Mouse (Mus musculus): ENCODE measurements at regions not wholly inside any gene's neighbourhood (a gene's known extent, or its start where the extent isn't known, plus 50 kb on each side); places are given as distances from the start of the nearest gene placed in this dataset.

DNA sequence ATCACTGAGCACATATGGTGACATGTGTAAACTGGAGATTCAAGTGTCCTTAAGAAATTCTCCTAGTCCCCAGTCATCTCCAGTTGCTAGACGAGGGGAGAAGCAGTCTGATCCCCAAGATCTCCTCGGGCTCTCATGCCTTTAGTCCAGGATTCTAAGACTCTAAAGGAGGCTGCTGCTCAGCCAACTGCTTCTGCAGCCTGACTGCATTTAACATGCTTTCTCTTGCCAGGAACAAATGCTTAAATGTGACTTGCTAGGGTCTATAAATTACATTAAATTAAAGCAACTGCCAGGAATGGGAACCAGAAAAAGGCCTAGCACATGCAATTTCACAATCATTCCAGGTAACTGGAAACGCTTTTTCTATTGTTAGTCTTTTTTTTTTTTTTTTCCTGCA is 599.8 kb upstream of the Gcfc2 start:
- no peak for DNase-seq (ENCODE audit: low spot score)

- no peak for DNase-seq (ENCODE audit: low spot score)
Observed at GRCm38 (mm10) chr6:81363969-81364529, 559.4 kb upstream of the Gcfc2 start.

- DNase-seq (ENCODE audit: low spot score): no peak
Observed at GRCm38 (mm10) chr6:81388484-81388883, 535.0 kb upstream of the Gcfc2 start.

GRCm38 (mm10) chr6:81403122-81403521 is 520.3 kb upstream of the Gcfc2 start:
- DNase-seq (ENCODE audit: low spot score): no peak

GRCm38 (mm10) chr6:81413611-81414010 is 509.9 kb upstream of the Gcfc2 start:
- no peak for DNase-seq (ENCODE audit: low spot score)

DNA sequence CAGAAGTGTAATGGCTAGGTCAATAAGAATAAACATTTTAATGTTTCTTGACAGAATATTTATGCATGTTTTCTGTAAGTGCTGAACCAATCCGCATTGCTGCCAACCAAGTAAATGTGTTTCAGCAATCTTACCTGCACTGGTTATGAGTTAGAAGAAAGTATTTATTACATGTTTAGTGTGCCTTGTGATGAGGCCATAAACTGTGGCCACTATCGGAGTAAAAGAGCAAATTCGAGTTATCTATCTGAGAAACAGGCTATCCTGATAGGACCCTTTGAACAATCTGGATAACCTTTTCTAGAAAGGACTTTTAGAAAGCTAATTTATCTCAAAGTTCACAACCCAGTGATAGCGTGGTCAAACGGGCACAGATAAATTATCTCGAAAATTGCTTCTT is 488.7 kb upstream of the Gcfc2 start:
- DNase-seq (ENCODE audit: low spot score): no peak

DNA sequence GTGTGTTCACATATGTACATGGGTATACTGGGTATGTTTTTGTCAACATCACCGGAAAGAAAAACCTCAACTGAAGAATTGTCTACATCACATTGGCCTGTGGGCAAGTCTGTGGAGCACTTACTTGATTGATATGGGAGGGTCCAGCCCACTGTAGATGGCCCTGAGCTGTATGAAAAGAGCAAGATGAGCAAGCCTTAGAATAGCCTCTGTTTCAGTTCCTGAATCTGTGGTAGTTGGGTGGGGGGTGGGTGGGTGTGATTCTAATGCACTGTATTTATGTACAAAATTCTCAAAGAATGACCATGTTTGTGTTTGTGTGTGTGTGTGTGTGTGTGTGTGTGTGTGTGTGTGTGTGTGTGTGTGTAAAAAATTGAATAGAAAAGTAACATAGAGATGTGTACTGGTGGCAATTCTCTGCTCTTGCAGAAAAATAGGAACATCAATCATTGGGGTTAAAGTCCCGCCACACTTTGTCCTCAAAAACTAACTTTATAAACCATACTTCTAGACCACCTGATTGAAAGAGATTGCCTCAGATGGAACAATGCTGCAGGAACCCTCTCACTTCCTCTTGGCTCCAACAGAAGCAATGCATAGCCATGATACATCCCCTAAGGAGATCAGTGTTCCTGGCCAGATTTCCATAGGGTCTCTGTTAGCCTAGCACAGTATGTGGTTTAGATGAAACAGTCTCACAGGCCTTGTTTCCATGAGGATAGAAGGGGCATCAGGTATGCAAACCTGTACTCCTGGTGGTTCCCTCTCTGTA is 484.3 kb upstream of the Gcfc2 start:
- no peak for DNase-seq (ENCODE audit: low spot score)

- no peak for DNase-seq (ENCODE audit: low spot score)
Observed at GRCm38 (mm10) chr6:81441396-81441795, 482.1 kb upstream of the Gcfc2 start.

DNA sequence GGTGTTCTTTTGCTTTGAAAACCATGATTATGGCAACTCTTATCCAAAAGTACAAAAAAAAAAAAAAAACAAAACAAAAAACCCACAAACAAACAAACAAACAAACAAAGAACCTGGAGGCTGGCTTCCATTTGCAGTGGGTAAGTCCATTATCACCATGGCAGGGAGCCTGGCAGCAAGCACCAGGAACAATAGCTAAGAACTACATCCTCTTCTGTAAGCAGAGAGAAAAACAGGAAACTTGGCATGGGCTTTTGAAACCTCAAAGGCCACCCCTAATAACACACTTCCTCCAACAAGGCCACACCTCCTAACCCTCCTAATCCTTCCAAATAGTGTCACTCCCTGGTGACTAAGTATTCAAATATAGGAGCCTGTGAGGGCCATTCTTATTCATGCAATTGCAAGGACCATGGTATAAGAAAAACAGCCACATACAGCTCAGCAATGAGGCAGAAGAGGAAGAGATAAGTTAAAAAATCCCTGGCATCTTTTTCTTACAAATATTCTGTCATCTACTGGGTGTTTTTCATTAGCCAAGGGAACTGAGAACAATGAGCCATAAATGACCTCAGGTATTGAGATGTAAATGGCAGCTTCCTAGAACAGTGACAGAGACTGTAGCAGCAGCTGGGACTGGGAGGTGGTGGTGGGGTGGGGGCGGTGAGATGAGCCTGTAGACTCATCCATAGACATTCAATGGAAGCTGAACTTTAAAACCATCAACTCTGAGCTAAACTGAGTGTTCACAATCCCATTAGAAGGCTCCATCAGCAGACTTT is 477.3 kb upstream of the Gcfc2 start:
- no peak for DNase-seq (ENCODE audit: low spot score)

DNA sequence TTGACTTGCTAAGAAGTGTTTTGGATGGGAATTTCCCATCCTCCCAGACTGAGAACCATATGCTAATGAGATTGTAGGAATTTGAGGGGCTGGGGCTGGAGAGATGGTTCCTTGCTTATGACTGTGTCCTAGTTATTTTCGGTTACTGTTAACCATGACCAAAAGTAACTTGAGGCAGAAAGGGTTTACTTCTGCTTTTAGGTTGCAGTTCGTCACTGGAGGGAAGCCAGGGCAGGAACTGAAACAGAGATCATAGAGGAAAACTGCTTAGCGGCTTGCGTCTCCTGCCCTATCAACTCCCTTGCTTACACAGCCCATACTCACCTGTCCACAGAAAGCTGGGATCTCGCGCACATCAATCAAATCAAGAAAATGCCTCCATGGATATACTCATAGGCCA is 475.8 kb upstream of the Gcfc2 start:
- DNase-seq (ENCODE audit: low spot score): no peak

DNA sequence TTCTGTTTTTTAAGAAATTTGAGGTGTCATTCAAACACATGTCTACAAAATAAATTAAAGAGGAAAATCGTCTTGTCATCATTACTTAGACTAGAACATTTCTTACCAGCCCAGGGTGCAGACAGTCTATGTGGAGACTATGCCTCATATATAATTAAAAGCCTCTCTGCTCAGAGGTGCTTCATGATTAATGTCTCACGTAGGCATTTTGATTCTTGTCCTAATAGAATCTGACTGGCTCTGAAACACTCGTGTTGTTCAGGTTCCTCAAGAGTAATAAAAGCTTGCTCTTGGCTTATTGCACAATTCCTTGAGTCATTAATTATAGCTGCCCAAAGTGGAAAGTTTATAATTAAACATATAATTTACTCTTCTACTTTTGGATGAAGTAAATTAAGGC is 475.1 kb upstream of the Gcfc2 start:
- DNase-seq (ENCODE audit: low spot score): no peak

DNA sequence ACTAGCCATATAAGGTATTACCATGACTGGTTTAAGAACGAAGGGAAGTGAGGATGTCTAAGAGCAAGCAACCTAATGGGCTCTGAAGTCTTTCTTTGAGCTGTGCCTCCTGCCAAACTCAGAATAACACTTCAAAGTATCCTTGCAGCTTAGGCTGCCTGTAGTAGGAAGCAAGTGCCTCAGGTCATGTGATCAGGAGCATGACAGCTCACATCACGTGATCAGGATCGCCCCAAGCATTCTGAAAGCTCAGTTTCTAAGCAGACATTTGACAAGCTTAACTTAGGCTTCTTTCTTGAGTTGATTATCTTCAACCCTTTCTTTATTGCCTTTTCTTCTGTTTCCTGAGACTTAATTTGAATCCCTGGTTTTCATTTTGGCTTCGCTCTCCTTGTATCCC is 462.4 kb upstream of the Gcfc2 start:
- DNase-seq (ENCODE audit: low spot score): no peak

DNA sequence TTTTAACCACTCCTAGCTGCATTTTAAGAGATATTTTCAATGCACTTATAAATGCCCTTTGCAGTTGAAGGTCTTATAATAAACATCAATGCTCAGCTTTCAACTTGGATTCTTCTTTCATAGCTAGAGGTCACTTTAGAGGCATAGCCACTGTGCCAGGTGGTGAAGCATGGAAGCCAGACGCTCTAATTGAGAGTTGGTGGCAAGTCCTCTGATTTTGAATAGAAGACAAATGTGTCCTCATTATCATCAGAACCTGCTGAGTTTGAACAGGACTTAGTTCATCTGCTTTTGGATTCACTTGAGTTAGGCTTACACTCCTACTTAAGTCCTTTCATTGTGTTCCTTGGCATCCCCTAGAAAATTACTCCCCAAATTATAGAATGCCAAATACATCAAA is 459.0 kb upstream of the Gcfc2 start:
- DNase-seq (ENCODE audit: low spot score): no peak

DNA sequence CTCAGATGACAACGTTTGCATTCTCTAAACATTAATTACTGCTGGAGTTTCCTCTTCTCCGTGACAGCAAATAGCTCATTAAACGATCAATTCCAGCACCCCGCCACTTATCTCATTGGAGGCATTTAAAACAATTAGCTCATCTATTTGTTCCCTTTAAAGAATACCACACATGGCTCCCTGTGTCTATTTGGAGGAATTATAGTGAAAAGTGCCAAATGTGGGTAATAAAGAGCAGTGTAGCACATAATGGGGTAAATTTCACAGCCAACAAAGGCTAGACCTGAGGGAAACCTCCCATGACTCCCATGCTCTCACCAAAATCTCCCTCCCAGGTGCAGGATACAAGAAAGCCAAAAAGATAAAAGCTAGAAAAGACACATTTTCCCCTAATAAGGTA is 456.9 kb upstream of the Gcfc2 start:
- DNase-seq (ENCODE audit: low spot score): no peak

DNA sequence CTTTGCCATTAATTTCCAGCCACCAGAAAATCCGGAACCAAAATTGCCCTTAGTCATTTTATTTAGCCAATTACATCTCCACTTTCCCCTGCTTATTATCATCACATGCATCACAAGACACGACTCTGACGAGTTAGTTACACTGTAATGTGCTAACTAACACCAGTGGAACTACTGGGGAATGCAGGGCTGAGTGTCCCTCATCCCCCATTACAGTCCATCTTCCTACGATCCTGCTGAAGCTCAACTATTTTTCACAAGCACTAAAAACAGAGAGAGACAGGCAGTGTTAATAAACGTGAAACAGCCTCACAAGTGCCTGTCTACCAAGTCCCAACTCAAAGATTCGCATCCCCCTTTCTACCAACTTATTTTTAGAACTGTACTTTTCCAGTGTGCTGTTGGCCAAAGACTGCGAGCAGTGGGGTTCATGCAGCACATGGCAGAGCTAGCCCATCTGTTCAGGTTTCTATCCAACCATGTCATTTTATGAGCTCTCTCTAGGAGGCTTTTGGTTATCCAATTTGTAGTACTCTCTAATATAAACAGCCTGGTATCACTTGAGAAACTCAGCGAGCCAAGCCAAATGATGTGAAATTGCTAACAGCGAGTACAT is 452.0 kb upstream of the Gcfc2 start:
- DNase-seq (ENCODE audit: low spot score): no peak

DNA sequence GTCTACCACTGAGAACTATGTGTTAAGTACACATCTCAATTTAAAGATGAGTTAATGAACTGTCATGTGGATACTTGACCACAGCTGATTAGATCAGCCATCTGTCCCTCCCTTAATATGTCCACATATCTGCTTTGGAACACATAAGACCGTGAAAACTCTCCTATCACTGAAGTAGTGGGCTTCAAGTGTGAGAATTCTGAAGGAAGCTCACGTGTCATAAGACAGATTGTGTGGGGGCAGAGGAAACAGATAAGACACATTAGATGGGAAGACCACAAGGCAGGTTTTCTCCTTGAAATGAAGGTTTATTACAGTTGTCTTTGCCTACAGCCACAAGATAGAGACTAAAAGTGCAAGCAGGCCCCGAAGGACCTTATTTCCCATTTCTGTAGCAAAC is 451.0 kb upstream of the Gcfc2 start:
- DNase-seq (ENCODE audit: low spot score): no peak

GRCm38 (mm10) chr6:81474786-81475185 is 448.7 kb upstream of the Gcfc2 start:
- DNase-seq (ENCODE audit: low spot score): no peak

- no peak for DNase-seq (ENCODE audit: low spot score)
Observed at GRCm38 (mm10) chr6:81487006-81487405, 436.5 kb upstream of the Gcfc2 start.

GRCm38 (mm10) chr6:81496239-81496638 is 427.2 kb upstream of the Gcfc2 start:
- no peak for DNase-seq (ENCODE audit: low spot score)

- DNase-seq (ENCODE audit: low spot score): no peak
Observed at GRCm38 (mm10) chr6:81517185-81517584, 406.3 kb upstream of the Gcfc2 start.

- no peak for DNase-seq (ENCODE audit: low spot score)
Observed at GRCm38 (mm10) chr6:81562260-81562659, 361.2 kb upstream of the Gcfc2 start.

DNA sequence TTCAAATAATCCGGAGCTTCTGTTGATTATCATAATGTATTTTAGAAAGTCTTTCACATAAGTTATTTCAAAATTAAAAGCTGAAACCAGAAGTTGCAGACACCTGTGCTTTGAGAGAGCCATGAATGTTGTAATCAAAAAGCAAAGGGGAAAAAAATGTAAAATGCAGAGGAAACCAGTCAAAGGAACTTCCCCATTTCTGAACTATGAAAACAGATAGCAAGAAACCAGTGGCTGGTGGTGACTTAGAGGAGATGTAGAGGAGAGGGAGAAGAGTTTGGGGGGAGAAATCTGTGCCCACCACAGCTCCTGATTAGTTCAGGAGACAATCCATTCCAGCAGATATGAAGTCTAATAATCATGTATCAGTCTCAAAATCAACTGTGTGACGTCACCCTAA is 360.3 kb upstream of the Gcfc2 start:
- DNase-seq (ENCODE audit: low spot score): no peak

- no peak for DNase-seq (ENCODE audit: low spot score)
Observed at GRCm38 (mm10) chr6:81564295-81564694, 359.2 kb upstream of the Gcfc2 start.
